Mouse (Mus musculus) left cerebral cortex, postnatal 36 days (tissue): ENCODE data around the gene Cisd3. TPM values are rescaled to one million over a fixed set of nuclear protein-coding genes. Genes with fewer than 3 reads are reported as not detected.
A peak's percentile ranks its signal among the peaks of the same experiment; 100 is the strongest.
"Not testable (repeated sequence)": the region's sequence is repeated elsewhere in the genome, so short reads cannot be mapped to it uniquely, and the experiment has no call there.

ENCODE experiments used
- DNase-seq, 2 experiments: peaks; one replicate each; pipeline ENCODE4 v3.0.0; 2021 to 2022; ENCODE audit warnings: low spot score in 2 of 2, mixed read lengths in 1 of 2
- intact Hi-C: fragments of 180-260 bp; cut with DNase I; formaldehyde crosslinking; loops from one replicate; pipeline ENCODE4 v1.15.1; 2025
- total RNA-seq, 2 experiments: library from RNA; stranded (reverse); gene quantifications; 2 replicates each; pipeline ENCODE4 v1.2.3; 2021

Cisd3 gene
- total RNA-seq, 2 experiments from 2014 or later = 56.0 to 59.3 TPM

DNA sequence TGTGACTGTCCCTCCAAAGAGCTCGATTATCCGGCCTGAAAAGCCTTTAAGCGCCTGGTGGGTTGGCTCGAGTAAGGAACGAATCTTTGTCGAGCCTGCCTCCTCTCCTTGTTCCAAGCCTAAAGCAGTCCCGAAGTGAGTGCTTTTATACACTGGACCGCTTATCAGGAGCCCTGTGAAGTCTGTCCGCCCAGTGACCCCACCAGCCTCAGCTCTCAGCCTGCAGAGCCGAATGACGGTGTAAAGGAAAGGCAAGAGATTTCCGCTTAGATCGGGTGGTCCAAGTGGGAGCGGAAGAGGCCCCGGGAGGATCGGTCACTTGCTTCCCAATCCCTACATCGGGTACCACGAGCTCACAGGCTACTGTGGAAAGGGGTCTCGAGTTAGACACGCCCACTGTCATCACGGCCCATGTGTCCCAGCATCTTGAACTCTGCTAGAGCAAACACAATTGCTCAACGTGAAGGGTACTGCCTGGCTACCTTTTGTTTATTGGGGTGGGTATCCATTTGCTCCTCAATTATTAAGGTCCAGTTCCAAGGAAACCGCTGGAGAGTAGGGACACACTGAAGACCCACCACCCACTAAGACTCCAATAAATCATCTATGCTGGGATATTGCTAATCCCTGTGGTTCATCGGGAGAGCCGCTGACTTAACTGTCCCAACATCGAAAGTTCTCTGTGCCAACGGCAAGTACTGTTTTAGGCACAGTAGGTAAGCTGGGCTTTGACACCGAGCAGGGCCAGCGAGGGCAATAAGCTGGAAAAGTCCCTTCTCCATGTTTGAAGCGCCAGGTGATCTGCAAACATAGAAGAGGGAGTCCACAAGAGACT lies 15.3 kb downstream of the Cisd3 start:
- no peak for DNase-seq
- intact Hi-C loops = loop anchor here (5.0 kb wide), 1 partner anchor 41 kb away; the partner anchor contains the start of gene Pip4k2b

DNA sequence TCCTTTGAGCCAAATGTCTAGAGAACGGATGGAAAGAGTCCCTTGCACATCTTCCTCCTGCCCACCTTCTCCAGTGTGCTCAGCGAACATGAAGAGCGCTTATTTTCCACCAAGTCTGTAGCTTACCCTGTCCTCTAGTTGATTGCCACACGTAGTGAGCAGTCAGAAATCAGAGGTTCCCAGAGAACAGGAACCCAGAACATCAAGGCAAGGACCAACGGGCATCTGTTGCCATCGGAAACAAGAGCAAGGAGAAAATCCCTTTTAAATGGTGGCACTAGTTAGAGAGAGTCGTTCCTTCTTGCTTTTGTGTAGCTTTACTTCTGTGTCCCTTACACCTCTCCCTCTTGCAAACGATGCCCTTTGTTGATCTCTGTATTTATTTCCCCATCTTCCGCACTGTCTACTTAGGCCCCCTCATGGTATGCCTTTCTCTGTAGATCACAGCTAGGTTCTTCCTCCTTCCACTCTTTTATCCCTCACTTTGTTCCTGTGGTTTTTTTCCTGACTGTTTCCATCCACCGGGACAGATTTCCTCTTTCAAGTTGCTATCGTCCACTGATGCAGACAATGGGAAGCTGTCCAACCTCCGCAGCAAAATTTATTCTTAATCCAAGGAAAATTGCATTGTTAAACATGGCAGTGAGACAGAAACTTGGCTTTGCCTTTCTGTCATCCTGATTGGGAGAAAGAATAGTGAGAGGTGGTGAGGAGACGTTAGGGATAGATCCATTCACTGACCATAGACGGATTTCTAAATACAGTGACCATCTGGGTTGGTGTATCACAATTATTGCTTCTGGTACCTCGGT lies 16.2 kb downstream of the Cisd3 start:
- intact Hi-C loops = loop anchor here (5.0 kb wide), 1 partner anchor 41 kb away; the partner anchor contains the start of gene Pip4k2b
- no peak for DNase-seq

- peak; percentile 89 for DNase-seq
- intact Hi-C loops = loop anchor here (5.0 kb wide), 1 partner anchor 40 kb away; the partner anchor contains the start of gene Pip4k2b
These were observed 16.7 kb downstream of the Cisd3 start for GRCm38 (mm10) chr11:97702393-97702745.

GRCm38 (mm10) chr11:97703039-97703826 lies 17.6 kb downstream of the Cisd3 start, which contains the start of gene Psmb3:
TSS of gene Psmb3 (plus strand) at chr11:97703399.
- intact Hi-C loops = loop anchor here (5.0 kb wide), 1 partner anchor 39 kb away; the partner anchor contains the start of gene Pip4k2b
- DNase-seq = peak; percentile 98 to 100

GRCm38 (mm10) chr11:97710067-97710466 lies 24.4 kb downstream of the Cisd3 start:
- intact Hi-C loops, DNase-seq: not testable (repeated sequence)

DNA sequence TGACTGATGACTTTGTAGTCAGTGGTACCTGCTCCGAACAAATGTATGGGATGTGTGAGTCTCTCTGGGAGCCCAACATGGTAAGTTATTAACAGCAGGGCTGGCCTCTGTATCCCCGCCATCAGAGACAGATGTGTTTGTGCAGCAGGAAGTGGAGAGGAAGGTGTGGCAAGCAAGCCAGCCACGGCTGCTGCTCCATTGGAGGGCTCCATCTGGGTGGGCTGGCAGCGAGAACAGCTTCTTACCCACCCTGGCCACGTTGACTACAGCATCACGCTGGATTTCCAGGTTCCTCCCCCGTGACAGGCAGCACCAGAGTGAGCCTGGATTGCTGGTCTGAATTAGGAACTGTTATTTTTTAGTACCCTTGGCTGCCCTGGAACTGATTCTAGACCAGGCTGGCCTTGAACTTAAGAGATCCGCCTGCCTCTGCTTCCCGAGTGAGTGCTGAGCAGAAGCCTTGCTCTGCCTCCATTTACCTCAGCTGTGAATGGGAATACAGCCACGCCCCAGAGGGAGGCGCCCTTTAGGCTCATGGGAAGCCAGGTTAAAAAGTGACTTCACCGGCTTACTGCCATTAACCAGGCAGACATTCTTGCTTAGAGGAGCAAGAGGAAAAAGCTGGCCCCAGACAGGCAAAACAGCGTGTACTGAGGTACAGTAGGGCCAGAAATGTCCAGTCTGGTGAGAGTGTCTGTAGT lies 25.7 kb downstream of the Cisd3 start:
- intact Hi-C loops = no loop called here
- DNase-seq = no peak

DNA sequence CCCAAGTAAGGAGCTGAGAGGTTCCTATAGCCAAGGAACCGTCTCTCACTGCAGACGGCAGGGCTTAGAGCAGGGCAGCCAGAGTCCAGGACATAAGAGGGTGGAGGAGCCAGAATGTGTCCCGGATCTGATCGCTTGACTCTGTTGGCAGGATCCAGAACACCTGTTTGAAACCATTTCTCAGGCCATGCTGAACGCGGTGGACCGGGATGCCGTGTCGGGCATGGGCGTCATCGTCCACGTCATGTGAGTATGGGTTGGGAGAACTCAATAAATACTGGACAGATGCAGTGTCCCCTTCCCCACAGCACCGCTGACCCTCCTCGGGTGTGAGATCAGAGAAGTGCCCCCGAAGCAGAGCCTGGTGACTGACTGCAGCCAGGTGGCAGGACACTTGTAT lies 26.7 kb downstream of the Cisd3 start:
- intact Hi-C loops = no loop called here
- DNase-seq = no peak

DNA sequence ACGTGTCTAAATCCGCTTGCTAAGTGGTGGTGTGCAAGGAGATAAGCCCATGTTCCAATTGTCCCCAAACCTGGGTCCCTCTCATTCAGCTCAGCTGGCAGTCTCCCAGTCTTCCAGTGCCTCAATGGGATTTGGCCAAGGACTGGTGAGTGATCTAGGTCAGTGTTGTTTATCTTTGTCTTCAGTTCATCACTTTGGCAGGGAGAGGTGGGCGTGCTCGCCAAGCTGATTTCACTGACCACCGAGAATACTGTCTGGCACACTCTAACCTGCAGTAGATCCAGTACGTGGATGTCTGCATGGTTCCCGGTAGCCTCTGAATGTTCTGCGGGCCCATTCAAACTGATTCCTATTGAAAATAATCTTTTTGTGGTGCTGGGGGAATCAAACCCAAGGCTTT lies 28.3 kb downstream of the Cisd3 start:
- intact Hi-C loops = no loop called here
- no peak for DNase-seq

DNA sequence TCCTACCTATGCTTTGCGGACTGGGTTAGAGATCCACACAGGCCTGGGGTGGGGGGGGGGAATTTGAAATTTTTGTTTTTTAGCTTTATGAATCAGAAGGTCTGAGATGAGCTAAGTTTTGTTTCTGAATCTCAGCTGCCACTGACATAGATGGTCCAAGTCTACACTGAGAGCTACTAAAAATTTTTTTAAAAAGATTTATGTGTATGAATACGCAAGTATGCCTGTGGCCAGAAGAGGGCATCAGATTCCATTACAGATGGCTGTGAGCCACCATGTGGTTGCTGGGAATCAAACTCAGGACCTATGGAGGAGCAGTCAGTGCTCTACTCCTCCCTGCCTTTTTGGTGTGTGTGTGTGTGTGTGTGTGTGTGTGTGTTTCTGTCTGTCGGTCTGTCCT lies 28.7 kb downstream of the Cisd3 start:
- intact Hi-C loops = no loop called here
- DNase-seq = no peak

DNA sequence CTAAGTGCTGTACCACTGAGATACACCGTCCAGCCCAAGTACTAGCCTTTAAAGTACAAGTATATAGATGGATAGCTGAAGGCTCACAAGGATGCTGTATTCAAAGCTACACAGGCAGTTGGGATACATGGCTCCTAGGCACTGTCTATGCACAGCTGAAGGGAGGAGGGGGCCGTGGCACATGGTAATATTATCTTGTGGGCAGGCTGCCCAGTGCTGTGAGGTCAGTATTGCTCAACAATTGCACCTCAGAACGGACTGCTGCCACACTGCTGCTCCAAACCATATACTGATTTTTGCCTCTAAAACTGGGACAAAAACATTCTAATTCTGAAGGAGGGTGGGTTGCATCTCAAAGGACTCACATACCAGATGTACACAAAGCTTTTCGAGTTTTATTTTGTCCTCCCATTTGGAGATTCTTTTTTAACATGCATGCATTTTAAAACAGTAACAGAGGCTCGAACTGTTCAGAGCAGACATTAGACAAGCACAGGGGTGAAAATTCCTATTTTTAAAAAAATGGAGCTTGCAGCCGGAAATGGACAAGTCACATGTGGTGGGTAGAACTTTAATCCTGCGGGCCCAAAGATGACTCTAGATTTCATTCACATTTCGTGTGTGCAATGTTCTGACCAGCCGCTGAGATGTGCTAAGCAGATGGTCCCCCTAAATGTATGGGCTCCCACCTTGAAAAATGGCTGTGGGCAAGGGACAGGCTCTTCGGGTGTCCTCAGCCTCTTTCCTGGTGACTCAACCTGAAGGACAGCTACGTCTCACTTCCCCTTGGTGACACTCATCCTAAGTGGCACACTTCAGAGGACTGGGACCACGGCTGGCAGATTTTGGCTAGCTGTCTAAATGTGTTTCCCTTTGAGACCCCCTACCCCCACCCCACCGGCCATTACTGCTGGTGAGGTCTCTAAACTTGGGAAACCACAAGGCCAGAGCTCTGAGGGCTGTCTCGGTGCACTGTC lies 29.4 kb downstream of the Cisd3 start:
- peak in 1 of 2 experiments; percentile 43 for DNase-seq
- intact Hi-C loops = no loop called here

DNA sequence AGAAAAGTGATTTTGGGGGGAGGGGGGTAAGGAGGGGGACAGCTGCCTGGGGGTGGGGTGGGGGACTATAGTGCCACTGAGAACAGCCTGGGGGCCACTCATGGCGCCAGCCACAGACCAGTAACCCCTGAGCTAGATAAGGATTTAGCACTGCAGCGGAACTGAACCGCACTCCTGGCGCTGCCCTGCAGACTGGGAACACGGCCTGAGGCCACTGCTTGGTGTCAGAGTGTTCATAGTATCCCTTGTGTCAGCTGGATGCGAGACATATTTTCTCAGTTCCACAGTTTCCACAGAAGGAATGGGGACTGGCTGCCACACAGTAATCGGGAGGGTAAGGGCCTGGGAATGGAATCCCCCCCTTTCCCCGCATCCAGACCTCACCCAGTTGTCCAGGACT lies 30.4 kb downstream of the Cisd3 start:
- DNase-seq = no peak
- intact Hi-C loops = no loop called here

- intact Hi-C loops = no loop called here
- DNase-seq = no peak
These were observed 32.0 kb downstream of the Cisd3 start for GRCm38 (mm10) chr11:97717369-97718280.

GRCm38 (mm10) chr11:97718281-97718860 lies 32.7 kb downstream of the Cisd3 start:
- no peak for DNase-seq
- intact Hi-C loops = no loop called here

GRCm38 (mm10) chr11:97719041-97719440 lies 33.4 kb downstream of the Cisd3 start:
- intact Hi-C loops = no loop called here
- no peak for DNase-seq

DNA sequence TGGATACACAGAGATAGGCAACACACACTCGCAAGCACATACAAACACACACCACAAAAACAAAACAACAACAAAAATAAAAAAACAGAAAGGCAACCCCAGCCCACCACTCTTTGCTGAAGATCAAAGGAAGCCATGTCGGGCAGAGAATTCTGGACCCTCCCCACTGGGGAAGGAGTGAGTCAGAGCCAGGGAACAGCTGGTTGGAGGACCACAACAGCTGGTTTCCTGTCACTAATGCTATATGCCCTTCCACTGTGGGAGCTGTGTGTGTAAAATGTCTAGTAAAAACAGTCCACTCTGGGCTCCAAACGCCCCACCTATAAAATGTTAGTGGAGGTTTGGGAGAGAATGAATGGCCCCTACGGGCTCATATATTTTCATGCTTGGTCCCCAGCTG lies 35.7 kb downstream of the Cisd3 start:
- no peak for DNase-seq
- intact Hi-C loops = no loop called here

- DNase-seq = no peak
- intact Hi-C loops = no loop called here
These were observed 38.1 kb downstream of the Cisd3 start for GRCm38 (mm10) chr11:97723709-97724108.

GRCm38 (mm10) chr11:97728311-97728710 lies 42.7 kb downstream of the Cisd3 start:
- intact Hi-C loops = no loop called here
- no peak for DNase-seq
